Mouse (Mus musculus): ENCODE results near the gene Man2b2. TPM values are rescaled to one million over a fixed set of nuclear protein-coding genes. Genes with fewer than 3 reads are reported as not detected.

Man2b2 gene
- polyA plus RNA-seq, 1 experiment from 2014 or later = 7.6 TPM

DNA sequence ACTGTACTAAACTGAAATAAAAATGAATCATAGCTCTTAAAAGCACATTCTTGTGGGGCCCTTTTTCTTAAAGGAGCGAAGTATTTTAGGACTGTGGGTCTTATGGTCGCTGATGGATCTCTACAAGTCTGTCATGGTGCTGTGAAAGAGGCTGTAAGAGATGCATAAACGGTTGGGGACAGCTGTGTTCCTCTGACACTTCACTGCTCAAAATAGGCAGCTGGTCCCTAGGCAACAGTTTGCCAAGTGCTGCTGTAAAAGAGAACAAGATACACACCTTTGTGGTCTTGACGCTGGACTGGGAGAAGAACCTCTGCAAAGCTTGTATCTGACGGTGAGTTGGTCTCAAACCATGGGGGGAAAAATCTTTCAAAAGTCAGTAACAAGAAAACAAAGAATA is 27.1 kb upstream of the Man2b2 start:
- no peak for DNase-seq (ENCODE audit: low spot score)
- WGBS = 84% methylated on average over 5 of the region's 5 CpGs
- H3K27ac ChIP-seq = no peak overlapping the region
- H3K27me3 ChIP-seq (ENCODE audit: low read depth, poor library complexity, severe bottlenecking) = peaks cover 1% of the 10 kb centered on the region; the same call in 1 of the 2 replicates
- H3K9me3 ChIP-seq (replicated peaks) = no peaks in the 10 kb centered on the region
- H3K4me1 ChIP-seq = no peaks in the 10 kb centered on the region
- no peaks in the 10 kb centered on the region for H3K36me3 ChIP-seq
- no peak overlapping the region for H3K4me3 ChIP-seq

DNA sequence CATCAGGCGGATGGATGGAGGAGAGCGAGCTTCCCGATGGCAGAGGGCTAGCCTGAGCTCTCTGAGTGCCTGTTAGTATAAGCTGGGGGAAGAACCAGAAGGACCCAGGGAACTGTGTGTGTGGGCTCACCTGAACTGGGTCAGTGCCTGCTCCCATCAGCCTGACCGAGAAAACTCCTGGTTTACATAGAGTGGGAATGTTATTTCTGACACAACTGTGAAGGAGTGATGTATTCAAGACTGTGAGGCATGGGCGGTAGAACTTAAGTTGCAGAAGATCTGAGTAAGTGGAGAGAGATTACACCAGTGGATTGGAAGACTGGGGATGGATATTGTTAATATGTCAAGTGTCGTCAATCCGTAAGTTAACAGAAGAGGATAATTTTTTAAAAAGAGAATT is 26.1 kb upstream of the Man2b2 start:
- 94% methylated on average over 7 of the region's 7 CpGs for WGBS
- no peak overlapping the region for H3K4me3 ChIP-seq
- no peak for DNase-seq (ENCODE audit: low spot score)
- H3K27ac ChIP-seq = no peak overlapping the region
- no peaks in the 10 kb centered on the region for H3K9me3 ChIP-seq (replicated peaks)
- H3K36me3 ChIP-seq = no peaks in the 10 kb centered on the region
- 0 out of 2 replicates have a peak, but pooled peaks cover 3% of the 10 kb centered on the region for H3K4me1 ChIP-seq
- no peaks in the 10 kb centered on the region for H3K27me3 ChIP-seq (ENCODE audit: low read depth, poor library complexity, severe bottlenecking)

DNA sequence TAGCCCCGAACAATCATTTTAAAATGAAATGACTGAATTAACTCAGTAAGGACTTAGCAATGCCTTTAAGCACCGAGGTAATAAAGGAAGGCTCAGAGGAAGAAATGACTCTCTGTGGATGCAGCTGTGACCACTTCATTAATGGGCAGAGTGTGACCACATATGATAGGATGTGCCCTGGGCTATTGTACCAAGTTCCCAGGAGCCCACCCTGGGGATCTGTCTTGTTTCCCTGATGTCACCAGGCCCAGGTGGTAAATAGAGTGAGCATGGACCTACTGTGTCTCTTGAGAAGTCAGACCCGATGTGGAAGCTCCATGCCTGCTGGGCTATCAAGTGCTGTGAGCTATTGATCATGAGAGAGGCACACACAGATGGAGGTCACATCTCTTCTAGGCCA is 24.7 kb upstream of the Man2b2 start:
- Histone ChIP-seq H3K4me3 (no peak overlapping the region), H3K27me3 (ENCODE audit: low read depth, poor library complexity, severe bottlenecking) (no peaks in the 10 kb centered on the region), H3K9me3 (replicated peaks) (no peaks in the 10 kb centered on the region), H3K36me3 (no peaks in the 10 kb centered on the region), H3K4me1 (peaks cover 6% of the 10 kb centered on the region; the same call in 1 of the 2 replicates), H3K27ac (no peak overlapping the region)
- no peak for DNase-seq (ENCODE audit: low spot score)
- WGBS = 93% methylated on average over 3 of the region's 3 CpGs

DNA sequence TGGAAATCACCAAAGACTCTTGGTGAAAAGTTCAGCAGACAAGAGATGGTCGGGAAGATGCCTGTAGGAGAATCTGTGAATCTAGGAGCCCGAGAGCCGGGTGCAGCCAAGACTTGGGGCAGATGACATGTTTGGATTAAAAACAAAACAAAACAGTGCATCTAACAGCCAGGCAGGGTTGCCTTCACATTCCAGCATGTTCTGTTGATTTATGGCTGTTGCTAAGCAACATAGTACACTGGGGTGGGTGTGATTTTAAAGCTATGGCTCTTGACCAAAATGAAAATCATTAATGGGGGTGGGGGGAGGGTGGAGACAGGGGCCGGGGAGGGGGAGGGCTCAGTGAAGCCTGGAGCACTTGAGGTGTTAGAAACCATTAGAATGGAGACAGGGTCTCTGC is 21.1 kb upstream of the Man2b2 start:
- Histone ChIP-seq H3K36me3 (no peaks in the 10 kb centered on the region), H3K27ac (no peak overlapping the region), H3K9me3 (replicated peaks) (no peaks in the 10 kb centered on the region), H3K4me1 (peaks cover 11% of the 10 kb centered on the region; the same call in 1 of the 2 replicates), H3K27me3 (ENCODE audit: low read depth, poor library complexity, severe bottlenecking) (no peaks in the 10 kb centered on the region), H3K4me3 (no peak overlapping the region)
- 68% methylated on average over 4 of the region's 4 CpGs for WGBS
- no peak for DNase-seq (ENCODE audit: low spot score)

DNA sequence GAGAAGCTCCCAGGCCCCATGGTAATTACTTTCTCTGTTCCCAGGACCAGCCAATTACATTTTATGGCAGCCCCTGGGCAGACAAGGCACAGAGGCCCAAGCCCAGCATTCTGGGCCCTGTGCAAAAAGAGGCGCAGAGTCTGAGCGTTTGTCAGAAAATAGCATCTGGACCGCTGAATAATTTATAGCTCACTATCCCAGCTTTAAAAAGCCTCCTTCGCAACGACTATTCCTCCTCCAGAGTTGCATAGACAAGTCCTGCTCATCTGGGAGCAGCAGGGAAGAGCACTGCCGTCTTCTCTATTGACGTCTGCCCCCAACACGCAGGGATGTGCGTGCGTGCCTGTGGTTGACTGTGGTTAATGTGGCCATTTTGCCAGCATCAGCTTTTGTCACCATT is 14.0 kb upstream of the Man2b2 start:
- Histone ChIP-seq H3K4me3 (no peak overlapping the region), H3K27me3 (ENCODE audit: low read depth, poor library complexity, severe bottlenecking) (no peaks in the 10 kb centered on the region), H3K27ac (no peak overlapping the region), H3K9me3 (replicated peaks) (no peaks in the 10 kb centered on the region), H3K36me3 (no peaks in the 10 kb centered on the region), H3K4me1 (no peaks in the 10 kb centered on the region)
- DNase-seq (ENCODE audit: low spot score) = no peak
- WGBS = 67% methylated on average over 10 of the region's 10 CpGs

DNA sequence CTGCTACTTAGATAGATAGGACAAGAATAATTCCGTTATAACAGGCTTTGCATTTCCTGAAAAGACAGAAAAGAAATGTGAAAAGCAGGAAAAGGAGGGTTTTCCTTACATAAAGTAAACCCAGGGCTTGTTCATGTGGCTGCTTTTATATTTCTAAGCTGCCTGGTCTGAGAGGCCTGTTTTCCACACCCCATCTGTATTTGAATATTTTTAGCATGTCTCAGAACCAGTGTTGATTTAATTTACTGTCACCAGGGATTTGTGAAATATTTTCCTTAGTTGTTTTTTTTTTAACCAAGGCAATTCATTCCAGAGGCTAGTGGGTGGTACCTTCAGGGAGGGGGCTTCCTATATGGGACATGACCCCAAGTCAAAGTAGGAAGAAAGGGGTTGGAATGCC is 11.2 kb upstream of the Man2b2 start:
- no peaks in the 10 kb centered on the region for H3K27me3 ChIP-seq (ENCODE audit: low read depth, poor library complexity, severe bottlenecking)
- no peak overlapping the region for H3K4me3 ChIP-seq
- H3K9me3 ChIP-seq (replicated peaks) = no peaks in the 10 kb centered on the region
- DNase-seq (ENCODE audit: low spot score) = no peak
- WGBS = 76% methylated on average over 1 of the region's 1 CpGs
- H3K4me1 ChIP-seq = no peaks in the 10 kb centered on the region
- no peak overlapping the region for H3K27ac ChIP-seq
- H3K36me3 ChIP-seq = no peaks in the 10 kb centered on the region

DNA sequence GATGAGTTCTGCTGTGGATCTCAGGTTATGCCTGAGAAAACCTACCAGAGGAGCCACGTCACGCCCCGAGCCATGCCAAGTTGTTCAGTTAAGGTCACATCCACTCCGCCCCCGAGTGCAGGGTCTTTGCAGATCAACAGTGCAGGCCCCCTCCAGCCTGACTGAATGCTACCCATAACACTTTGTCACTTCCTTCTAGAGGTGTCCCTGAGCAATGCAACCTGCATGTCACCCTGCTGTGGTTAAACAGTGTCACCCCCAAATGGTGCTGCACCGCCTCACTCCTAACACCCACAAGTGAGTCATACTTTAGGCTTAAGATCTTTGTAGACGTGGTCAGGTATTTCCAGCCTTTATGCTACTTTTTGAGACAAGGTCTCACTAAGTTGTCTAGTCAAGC is 9.6 kb upstream of the Man2b2 start:
- no peaks in the 10 kb centered on the region for H3K4me1 ChIP-seq
- no peak overlapping the region for H3K27ac ChIP-seq
- H3K4me3 ChIP-seq = no peak overlapping the region
- no peaks in the 10 kb centered on the region for H3K36me3 ChIP-seq
- 81% methylated on average over 7 of the region's 7 CpGs for WGBS
- no peaks in the 10 kb centered on the region for H3K27me3 ChIP-seq (ENCODE audit: low read depth, poor library complexity, severe bottlenecking)
- no peaks in the 10 kb centered on the region for H3K9me3 ChIP-seq (replicated peaks)
- DNase-seq (ENCODE audit: low spot score) = no peak

DNA sequence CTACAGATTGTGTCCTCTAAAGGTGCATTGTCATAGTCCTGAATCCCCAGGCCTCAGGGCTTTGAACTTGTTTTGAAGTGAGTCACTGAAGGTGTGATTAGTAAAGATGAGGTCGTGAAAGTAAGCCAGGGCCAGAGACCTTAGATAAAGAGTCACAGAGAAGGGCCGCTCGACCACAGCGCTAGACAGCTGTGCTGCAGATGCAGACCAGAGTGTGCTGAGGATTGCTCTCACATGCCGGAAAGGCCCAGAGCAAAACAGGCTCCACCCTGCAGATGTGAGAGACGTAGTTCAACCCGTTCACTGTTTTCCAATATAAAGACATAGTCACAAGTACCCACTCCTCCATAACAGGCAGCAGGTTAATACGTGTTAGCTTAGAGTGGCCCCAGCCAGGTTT is 9.1 kb upstream of the Man2b2 start:
- 57% methylated on average over 8 of the region's 8 CpGs for WGBS
- no peaks in the 10 kb centered on the region for H3K36me3 ChIP-seq
- H3K4me3 ChIP-seq = no peak overlapping the region
- H3K27ac ChIP-seq = no peak overlapping the region
- no peaks in the 10 kb centered on the region for H3K4me1 ChIP-seq
- DNase-seq (ENCODE audit: low spot score) = no peak
- no peaks in the 10 kb centered on the region for H3K9me3 ChIP-seq (replicated peaks)
- H3K27me3 ChIP-seq (ENCODE audit: low read depth, poor library complexity, severe bottlenecking) = no peaks in the 10 kb centered on the region

DNA sequence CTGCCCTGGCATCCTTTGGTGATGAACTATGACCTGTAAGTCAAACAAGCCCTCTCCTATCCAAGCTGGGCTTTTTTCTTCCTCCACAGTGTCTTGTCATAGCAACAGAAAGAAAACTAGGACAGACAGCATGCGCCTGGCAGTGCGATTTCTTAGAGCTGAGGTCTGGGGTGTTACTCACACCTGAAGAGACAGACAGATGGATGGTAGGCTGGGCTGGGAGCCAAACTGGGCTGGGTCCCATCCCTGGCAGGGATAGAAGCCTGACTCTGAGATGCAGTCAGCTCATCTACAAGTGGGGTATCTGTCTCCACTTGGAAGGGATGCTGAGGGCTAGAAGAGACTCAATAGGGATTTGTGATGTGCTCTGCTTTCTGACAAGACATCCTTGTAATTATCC is 8.6 kb upstream of the Man2b2 start:
- Histone ChIP-seq H3K9me3 (replicated peaks) (no peaks in the 10 kb centered on the region), H3K4me3 (no peak overlapping the region), H3K27ac (no peak overlapping the region), H3K36me3 (no peaks in the 10 kb centered on the region), H3K27me3 (ENCODE audit: low read depth, poor library complexity, severe bottlenecking) (no peaks in the 10 kb centered on the region), H3K4me1 (no peaks in the 10 kb centered on the region)
- DNase-seq (ENCODE audit: low spot score) = no peak
- WGBS = 89% methylated on average over 2 of the region's 2 CpGs

DNA sequence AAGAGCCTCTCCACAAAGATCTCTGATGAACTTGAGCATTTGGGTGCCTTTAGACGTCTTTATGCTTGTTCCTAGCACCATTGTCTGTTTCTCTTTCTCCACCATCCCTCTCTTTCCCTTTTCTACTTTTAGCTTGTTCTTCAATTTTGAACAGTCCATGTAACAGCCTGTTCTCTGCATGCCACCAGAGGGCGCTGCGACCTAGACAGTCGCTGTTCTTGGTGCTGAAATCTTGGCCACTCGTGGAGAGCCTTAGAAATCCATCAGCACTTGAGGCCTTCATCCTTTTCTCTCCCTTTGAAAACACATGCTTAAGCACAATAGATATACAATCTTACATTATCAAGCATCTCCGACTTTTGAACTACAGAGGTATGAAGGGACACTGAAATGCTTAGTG is 5.5 kb upstream of the Man2b2 start:
- Histone ChIP-seq H3K27me3 (ENCODE audit: low read depth, poor library complexity, severe bottlenecking) (no peaks in the 10 kb centered on the region), H3K27ac (no peak overlapping the region), H3K36me3 (no peaks in the 10 kb centered on the region), H3K4me3 (no peak overlapping the region), H3K4me1 (peaks cover 1% of the 10 kb centered on the region; the same call in 1 of the 2 replicates), H3K9me3 (replicated peaks) (no peaks in the 10 kb centered on the region)
- 3% methylated on average over 6 of the region's 6 CpGs for WGBS
- DNase-seq (ENCODE audit: low spot score) = peak; percentile 90

DNA sequence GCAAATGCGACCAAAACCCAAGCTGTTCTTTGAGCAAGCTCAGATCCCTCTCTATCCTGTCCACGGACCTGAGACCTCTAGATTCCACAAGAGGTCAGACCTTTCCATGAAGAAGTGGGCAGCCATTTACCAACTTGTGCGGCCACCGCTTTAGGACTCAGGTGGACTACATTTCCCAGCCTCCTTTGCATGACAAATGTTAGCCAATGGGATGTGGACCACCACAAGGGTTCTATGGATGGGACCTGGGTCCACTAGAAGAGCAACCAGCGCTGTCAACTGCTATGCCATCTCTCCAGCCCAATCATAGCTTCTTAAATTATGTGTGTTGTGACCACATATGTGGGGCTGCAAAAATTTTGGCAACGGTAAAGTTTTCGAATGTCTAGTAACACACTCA is 819 bp upstream of the Man2b2 start:
- peaks cover 16% of the 10 kb centered on the region for H3K4me1 ChIP-seq
- WGBS = 63% methylated on average over 7 of the region's 7 CpGs
- no peak for DNase-seq (ENCODE audit: low spot score)
- H3K36me3 ChIP-seq = no peaks in the 10 kb centered on the region
- H3K4me3 ChIP-seq = no peak overlapping the region
- no peak overlapping the region for H3K27ac ChIP-seq
- H3K27me3 ChIP-seq (ENCODE audit: low read depth, poor library complexity, severe bottlenecking) = no peaks in the 10 kb centered on the region
- no peaks in the 10 kb centered on the region for H3K9me3 ChIP-seq (replicated peaks)

DNA sequence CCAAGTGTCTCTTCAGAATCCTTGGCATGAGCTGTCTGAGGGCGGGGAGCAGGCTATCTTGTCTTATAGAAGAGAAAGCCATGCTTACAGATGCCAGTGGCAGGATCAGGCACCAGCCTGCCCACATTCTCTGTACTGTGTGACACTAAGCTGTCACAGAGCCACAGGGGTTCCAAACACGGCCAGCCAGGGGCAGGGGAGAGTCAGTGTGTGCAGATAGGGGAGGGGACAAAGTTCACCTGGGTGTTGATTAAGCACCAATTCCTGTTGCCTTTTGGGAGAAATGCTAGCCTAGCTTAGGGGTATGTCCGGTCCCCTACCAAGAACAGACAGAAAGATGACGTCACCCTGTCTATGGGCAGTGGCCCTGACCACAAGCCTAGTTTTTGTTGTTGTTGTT is 1.4 kb downstream of the Man2b2 start:
- no peak for DNase-seq (ENCODE audit: low spot score)
- H3K9me3 ChIP-seq (replicated peaks) = no peaks in the 10 kb centered on the region
- no peak overlapping the region for H3K27ac ChIP-seq
- H3K4me3 ChIP-seq = no peak overlapping the region
- WGBS = 84% methylated on average over 4 of the region's 4 CpGs
- H3K27me3 ChIP-seq (ENCODE audit: low read depth, poor library complexity, severe bottlenecking) = no peaks in the 10 kb centered on the region
- H3K4me1 ChIP-seq = peaks cover 16% of the 10 kb centered on the region
- no peaks in the 10 kb centered on the region for H3K36me3 ChIP-seq

DNA sequence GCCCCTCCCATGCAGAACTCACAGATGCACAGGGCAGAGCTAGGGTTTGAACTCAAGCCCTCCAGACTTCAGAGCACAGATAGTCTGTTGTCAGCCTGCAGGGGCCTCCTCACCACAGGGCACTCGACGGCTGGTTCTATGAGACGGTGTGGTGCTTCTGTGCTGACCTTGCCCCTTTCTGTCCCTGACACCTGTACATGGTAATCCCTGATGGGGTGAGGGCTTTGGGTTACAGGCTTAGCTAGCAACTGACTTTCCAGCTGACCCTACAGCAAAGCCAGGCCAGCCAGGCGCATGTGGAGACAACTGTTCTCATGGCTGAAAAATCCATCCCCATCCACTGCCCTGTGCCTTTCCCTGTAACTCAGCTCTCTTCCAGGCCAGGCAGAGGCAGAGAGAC is 7.5 kb downstream of the Man2b2 start:
- no peak overlapping the region for H3K27ac ChIP-seq
- 88% methylated on average over 4 of the region's 4 CpGs for WGBS

DNA sequence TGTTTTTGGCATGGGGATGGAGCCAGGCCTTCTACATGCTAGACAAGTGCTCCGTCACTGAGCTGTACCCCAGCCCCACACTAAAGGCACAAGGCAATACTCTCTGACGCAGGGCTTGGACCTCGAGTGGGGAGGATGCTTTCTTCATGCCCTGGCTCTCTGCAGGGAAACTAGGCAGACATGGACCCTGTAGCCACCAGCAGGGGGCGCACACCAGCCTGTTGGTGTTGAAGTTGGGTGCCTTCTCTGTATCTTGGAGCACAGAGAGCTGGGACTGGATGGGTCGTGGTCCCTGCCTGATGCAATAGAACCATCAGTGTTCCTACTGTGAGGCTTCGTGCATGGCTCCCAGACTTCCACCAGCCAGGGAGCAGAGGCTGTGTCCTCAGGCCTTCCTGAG is 10.3 kb downstream of the Man2b2 start:
- no peaks in the 10 kb centered on the region for H3K27me3 ChIP-seq (ENCODE audit: low read depth, poor library complexity, severe bottlenecking)
- no peaks in the 10 kb centered on the region for H3K4me1 ChIP-seq
- DNase-seq (ENCODE audit: low spot score) = peak; percentile 74
- 0 out of 2 replicates have a peak, but pooled peaks cover 4% of the 10 kb centered on the region for H3K36me3 ChIP-seq
- 48% methylated on average over 6 of the region's 6 CpGs for WGBS
- no peak overlapping the region for H3K27ac ChIP-seq
- no peak overlapping the region for H3K4me3 ChIP-seq
- H3K9me3 ChIP-seq (replicated peaks) = no peaks in the 10 kb centered on the region

More for the DNA sequence above, 7.5 kb downstream of the Man2b2 start:
- no peak for DNase-seq (ENCODE audit: low spot score)
- H3K4me1 ChIP-seq = no peaks in the 10 kb centered on the region
- 0 out of 2 replicates have a peak, but pooled peaks cover 4% of the 10 kb centered on the region for H3K36me3 ChIP-seq
- no peak overlapping the region for H3K4me3 ChIP-seq
- no peaks in the 10 kb centered on the region for H3K27me3 ChIP-seq (ENCODE audit: low read depth, poor library complexity, severe bottlenecking)
- no peaks in the 10 kb centered on the region for H3K9me3 ChIP-seq (replicated peaks)
